Mouse (Mus musculus) heart, adult 2 months (tissue): Measurements from ENCODE around the gene Stk11.

Experiments used
- CTCF ChIP-seq: fragments of 200-600 bp; IDR thresholded peaks from 2 replicates; pipeline ENCODE4 v1.8.1; 2022; ENCODE audit warnings: antibody characterized with exemption, mild to moderate bottlenecking, moderate library complexity
- POLR2A ChIP-seq: fragments of 200-500 bp; IDR thresholded peaks from 2 replicates; pipeline ENCODE4 v1.6.1; 2011; ENCODE audit warnings: mild to moderate bottlenecking, low read depth, low read length, control low read depth; ENCODE audit not compliant: insufficient read depth

GRCm38 (mm10) chr10:80170052-80170451 lies 54.4 kb downstream of the Stk11 start:
- TF ChIP-seq POLR2A (no peak), CTCF (no peak)
